In the genomic region with DNA sequence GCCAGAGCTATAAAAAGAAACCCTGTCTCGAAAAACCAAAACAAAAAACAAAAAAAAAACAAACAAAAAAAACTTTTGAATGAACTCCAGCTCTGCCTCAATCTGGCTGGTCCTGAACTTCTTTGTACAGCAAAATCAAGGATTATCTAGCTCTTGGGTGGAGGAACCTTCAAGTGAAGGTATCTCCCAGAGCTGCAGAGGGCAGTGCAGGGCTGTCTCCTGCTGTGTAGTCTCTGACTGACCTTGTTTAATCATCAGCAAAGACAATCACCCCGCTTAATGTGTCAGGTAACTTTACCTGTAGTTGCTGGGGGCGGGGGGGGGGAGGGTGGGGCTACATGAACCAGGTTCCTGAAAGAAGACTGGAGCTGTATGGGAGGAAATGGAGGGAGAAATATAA, we compare ENCODE assay signal across 14 mouse cellular contexts. TPM values are rescaled to one million over a fixed set of nuclear protein-coding genes. Genes with fewer than 3 reads are reported as not detected.
DNase-seq lines count a peak whose midpoint lies in the region; ATAC-seq and TF ChIP-seq lines count a peak whose summit lies in the region.
"Had no signal": no experiment of that assay in that cellular context is flagged by ENCODE, and none has a peak within 500 bp of the region (broad histone marks: within the 10 kb centered on the region; RNA-seq: fewer than 3 reads in every experiment).

No protein-coding gene starts in this region.

- TF ChIP-seq CTCF in CH12.LX (conservative IDR thresholded peaks at IDR 0.05 in 1 of 2, IDR thresholded peaks at IDR 0.05 in 1 of 2; ENCODE audit: low read depth in 2 of 2, low read length in 2 of 2) = peak in 1 of 2 experiments; percentile 78; a peak in 2 of 4 replicates
- no peak for TF ChIP-seq CTCF in midbrain, postnatal 0 days (IDR thresholded peaks at IDR 0.05)

- dilution Hi-C loops in CH12.LX (cut with MboI; ENCODE audit: extremely low pct_ligation_motif_present, extremely low pct_unique_long_range_greater_than_20kb, low sequenced_read_pairs) = no loop called here

- H3K79me2 ChIP-seq in CH12.LX (replicated peaks; ENCODE audit: control insufficient read depth, extremely low read depth, insufficient read depth, poor library complexity, severe bottlenecking) = no peaks in the 10 kb centered on the region

- no peak overlapping the region for H3K4me3 ChIP-seq in CH12.LX (replicated peaks in 1 of 3; ENCODE audit: low read depth in 2 of 3, low read length in 2 of 3, poor library complexity in 1 of 3)
- no peak overlapping the region for H3K4me3 ChIP-seq in intestine, embryonic 14.5 days (ENCODE audit: low read depth, low read length)
- no peak overlapping the region for H3K4me3 ChIP-seq in midbrain, postnatal 0 days (ENCODE audit: low read depth, low read length)
- H3K4me3 ChIP-seq: embryonic facial prominence, embryonic 15.5 days; liver, embryonic 13.5 days; midbrain, embryonic 13.5 days had no signal

- no peak overlapping the region for H3K4me2 ChIP-seq in CH12.LX (ENCODE audit: insufficient read depth, low read depth, poor library complexity, severe bottlenecking)
- H3K4me2 ChIP-seq in intestine, embryonic 14.5 days (ENCODE audit: low read length) = no peak overlapping the region
- no peak overlapping the region for H3K4me2 ChIP-seq in midbrain, postnatal 0 days (ENCODE audit: low read depth, low read length, poor library complexity, severe bottlenecking)
- H3K4me2 ChIP-seq: embryonic facial prominence, embryonic 15.5 days; liver, embryonic 13.5 days; midbrain, embryonic 13.5 days had no signal

- H3K27ac ChIP-seq in CH12.LX (ENCODE audit: insufficient read depth, low read depth) = no peak overlapping the region
- no peak overlapping the region for H3K27ac ChIP-seq in intestine, embryonic 14.5 days (ENCODE audit: low read depth)
- no peak overlapping the region for H3K27ac ChIP-seq in midbrain, postnatal 0 days (ENCODE audit: low read depth, low read length)
- H3K27ac ChIP-seq: embryonic facial prominence, embryonic 15.5 days; liver, embryonic 13.5 days; midbrain, embryonic 13.5 days had no signal

- peaks cover 7% of the 10 kb centered on the region for H3K27me3 ChIP-seq in CH12.LX (replicated peaks)
- H3K27me3 ChIP-seq in intestine, embryonic 14.5 days (replicated peaks; ENCODE audit: control insufficient read depth, insufficient read depth, low read length) = no peaks in the 10 kb centered on the region
- H3K27me3 ChIP-seq in midbrain, postnatal 0 days (ENCODE audit: insufficient read depth, low read length) = no peaks in the 10 kb centered on the region
- H3K27me3 ChIP-seq: embryonic facial prominence, embryonic 15.5 days; midbrain, embryonic 13.5 days had no signal

- no peak for TF ChIP-seq EP300 in CH12.LX (IDR thresholded peaks at IDR 0.05; ENCODE audit: low read length)

- ATAC-seq in CD4-positive, CD25-positive, alpha-beta regulatory T cell, adult 4 months = no peak
- ATAC-seq in intestine, embryonic 14.5 days (replicated peaks; ENCODE audit: low FRiP score, low TSS enrichment, low read depth) = peak; percentile 42
- ATAC-seq in midbrain, postnatal 0 days (ENCODE audit: low FRiP score) = no peak
- ATAC-seq: midbrain, embryonic 13.5 days had no signal

- H3K4me1 ChIP-seq in CH12.LX (ENCODE audit: control insufficient read depth in 1 of 2, insufficient read depth in 2 of 2) = peaks cover 0 to 7% of the 10 kb centered on the region in 2 experiments; a peak in 2 of 4 replicates
- no peaks in the 10 kb centered on the region for H3K4me1 ChIP-seq in intestine, embryonic 14.5 days (replicated peaks; ENCODE audit: control insufficient read depth, insufficient read depth, low read length)
- no peaks in the 10 kb centered on the region for H3K4me1 ChIP-seq in midbrain, postnatal 0 days (ENCODE audit: insufficient read depth, low read length)
- H3K4me1 ChIP-seq: embryonic facial prominence, embryonic 15.5 days; midbrain, embryonic 13.5 days had no signal

- TF ChIP-seq POLR2A in CH12.LX (IDR thresholded peaks at IDR 0.05; ENCODE audit: low read depth, low read length) = no peak

- peak; percentile 36 for DNase-seq in CD4-positive, CD25-positive, alpha-beta regulatory T cell, adult 2 months (ENCODE audit: low read depth, low spot score)
- no peak for DNase-seq in CH12.LX (ENCODE audit: extremely low read depth)
- DNase-seq in intestine, embryonic 14.5 days (ENCODE audit: low spot score) = no peak
- peak; percentile 26 to 55 for DNase-seq in kidney, postnatal 4 days
- no peak for DNase-seq in ovary, postnatal 14 days (ENCODE audit: low spot score)
- no peak for DNase-seq in midbrain, postnatal 0 days (ENCODE audit: low spot score)
- no peak for DNase-seq in testis, postnatal 14 days (ENCODE audit: low spot score)
- DNase-seq: adrenal gland, adult 2 months; cerebellum, adult 2 months; heart, postnatal 14 days; liver, embryonic 13.5 days had no signal

- no peak overlapping the region for H3K9ac ChIP-seq in CH12.LX (ENCODE audit: insufficient read depth, low read depth)
- no peak overlapping the region for H3K9ac ChIP-seq in intestine, embryonic 14.5 days (ENCODE audit: low read length)
- no peak overlapping the region for H3K9ac ChIP-seq in midbrain, postnatal 0 days (replicated peaks; ENCODE audit: low read length, poor library complexity, severe bottlenecking)
- H3K9ac ChIP-seq: embryonic facial prominence, embryonic 15.5 days; liver, embryonic 13.5 days; midbrain, embryonic 13.5 days had no signal

- H3K36me3 ChIP-seq in CH12.LX (replicated peaks in 1 of 2; ENCODE audit: control insufficient read depth in 1 of 2, insufficient read depth in 1 of 2, low read length in 1 of 2) = no peaks in the 10 kb centered on the region
- no peaks in the 10 kb centered on the region for H3K36me3 ChIP-seq in intestine, embryonic 14.5 days (ENCODE audit: control insufficient read depth, insufficient read depth, low read length)
- no peaks in the 10 kb centered on the region for H3K36me3 ChIP-seq in midbrain, postnatal 0 days (ENCODE audit: insufficient read depth, low read length)
- H3K36me3 ChIP-seq: embryonic facial prominence, embryonic 15.5 days; liver, embryonic 13.5 days; midbrain, embryonic 13.5 days had no signal

- no peaks in the 10 kb centered on the region for H3K9me3 ChIP-seq in CH12.LX (replicated peaks; ENCODE audit: low read length)
- H3K9me3 ChIP-seq in intestine, embryonic 14.5 days (ENCODE audit: control insufficient read depth, low read length) = no peaks in the 10 kb centered on the region
- no peaks in the 10 kb centered on the region for H3K9me3 ChIP-seq in midbrain, postnatal 0 days (ENCODE audit: low read length)
- H3K9me3 ChIP-seq: embryonic facial prominence, embryonic 15.5 days; liver, embryonic 13.5 days; midbrain, embryonic 13.5 days had no signal

- in situ Hi-C loops in CH12.LX (cut with MboI; ENCODE audit: low pct_ligation_motif_present, low pct_unique_long_range_greater_than_20kb, low sequenced_read_pairs) = loop anchor here (25.0 kb wide), 1 partner anchor 331 kb away; no protein-coding TSS in a partner anchor

- WGBS in intestine, embryonic 14.5 days = 55% methylated on average over 3 of the region's 3 CpGs
- 69% methylated on average over 3 of the region's 3 CpGs for WGBS in midbrain, postnatal 0 days

- peak; percentile 87 for TF ChIP-seq RAD21 in CH12.LX (IDR thresholded peaks at IDR 0.05; ENCODE audit: low read depth, low read length)

TF ChIP-seq in CH12.LX, 34 proteins besides CTCF, POLR2A, EP300 and RAD21:
- TF ChIP-seq MAX (IDR thresholded peaks at IDR 0.05; ENCODE audit: low read length) = no peak
- peak; percentile 70 for TF ChIP-seq SMC3 (IDR thresholded peaks at IDR 0.05; ENCODE audit: low read depth, low read length)
- 0 out of 2 replicates have a peak, but pooled peaks have one; percentile 24 for TF ChIP-seq ZC3H11A (IDR thresholded peaks at IDR 0.05; ENCODE audit: low read depth, low read length)
- no peak for TF ChIP-seq CHD1 (IDR thresholded peaks at IDR 0.05; ENCODE audit: low read depth, low read length)
- TF ChIP-seq NRF1 (IDR thresholded peaks at IDR 0.05; ENCODE audit: low read depth, low read length) = no peak
- no peak for TF ChIP-seq MXI1 (IDR thresholded peaks at IDR 0.05; ENCODE audit: low read depth, low read length)
- TF ChIP-seq ZNF384 (IDR thresholded peaks at IDR 0.05; ENCODE audit: low read depth, low read length) = no peak
- no peak for TF ChIP-seq IRF4 (IDR thresholded peaks at IDR 0.05; ENCODE audit: low read depth, low read length)
TF ChIP-seq in CH12.LX: peak in this region for 2.

RNA-seq across cellular contexts. Expression of a gene that starts 6.7 kb away (rescaled TPM):
- not detected for polyA plus RNA-seq in CD4-positive, CD25-positive, alpha-beta regulatory T cell, adult 4 months (2017; shearing (Covaris generic))
- total RNA-seq in CH12.LX (2012; rRNA removed) (162 and 370 TPM in 2 replicates), CH12.LX (2014; rRNA removed) (574 and 637 TPM in 2 replicates)
- 183 and 187 TPM in 2 replicates for polyA plus RNA-seq in CH12.LX (2012; ENCODE audit: insufficient read length, low read depth)
- polyA plus RNA-seq in intestine, embryonic 14.5 days (2014; fragmentation: Nextera tagmentation; extraction: Ambion mirVana) = 25.7 and 26.6 TPM in 2 replicates
- 2.5 and 4.0 TPM in 2 replicates for total RNA-seq in midbrain, postnatal 0 days (2014; rRNA removed)
- polyA plus RNA-seq in midbrain, postnatal 0 days (2015; fragmentation: Nextera tagmentation; extraction: Ambion mirVana) = 1.5 and 2.0 TPM in 2 replicates

RNA-seq across cellular contexts. Expression of a gene that starts 15.4 kb away (rescaled TPM):
- polyA plus RNA-seq in CD4-positive, CD25-positive, alpha-beta regulatory T cell, adult 4 months (2017; shearing (Covaris generic)) = 10 to 100 TPM; 35.1 to 47.3 TPM
- total RNA-seq in CH12.LX (2012; rRNA removed) (18.9 and 28.7 TPM in 2 replicates), CH12.LX (2014; rRNA removed) (54.1 and 54.4 TPM in 2 replicates)
- polyA plus RNA-seq in CH12.LX (2012; ENCODE audit: insufficient read length, low read depth) = 65.3 and 73.3 TPM in 2 replicates
- polyA plus RNA-seq in intestine, embryonic 14.5 days (2014; fragmentation: Nextera tagmentation; extraction: Ambion mirVana) = 21.5 and 25.7 TPM in 2 replicates
- total RNA-seq in midbrain, postnatal 0 days (2014; rRNA removed) = 31.6 and 40.5 TPM in 2 replicates
- 21.0 and 26.2 TPM in 2 replicates for polyA plus RNA-seq in midbrain, postnatal 0 days (2015; fragmentation: Nextera tagmentation; extraction: Ambion mirVana)

Comparison
In these comparisons a context has a peak if more than half of its experiments do, and no peak if none do; other contexts are left out.
1. DNase-seq: peak in CD4-positive, CD25-positive, alpha-beta regulatory T cell, adult 2 months (single experiment) and kidney, postnatal 4 days (2 of 2); none in CH12.LX (single experiment), intestine, embryonic 14.5 days (single experiment), ovary, postnatal 14 days (single experiment), midbrain, postnatal 0 days (single experiment) and testis, postnatal 14 days (single experiment).